Mouse (Mus musculus): ENCODE results near the gene Veph1.
"Not testable (repeated sequence)": the region's sequence is repeated elsewhere in the genome, so short reads cannot be mapped to it uniquely, and the experiment has no call there.

The Veph1 gene

GRCm38 (mm10) chr3:66296545-66296944, at the start of gene Veph1:
Gene Veph1 (minus strand): TSS chr3:66296837.
- DNase-seq (ENCODE audit: low spot score), result no peak

- DNase-seq (ENCODE audit: low spot score), result no peak
Observed at GRCm38 (mm10) chr3:66340742-66341141, 44.1 kb upstream of the Veph1 start.

- DNase-seq (ENCODE audit: low spot score), result no peak
Observed at GRCm38 (mm10) chr3:66332401-66332729, 35.7 kb upstream of the Veph1 start.

DNA sequence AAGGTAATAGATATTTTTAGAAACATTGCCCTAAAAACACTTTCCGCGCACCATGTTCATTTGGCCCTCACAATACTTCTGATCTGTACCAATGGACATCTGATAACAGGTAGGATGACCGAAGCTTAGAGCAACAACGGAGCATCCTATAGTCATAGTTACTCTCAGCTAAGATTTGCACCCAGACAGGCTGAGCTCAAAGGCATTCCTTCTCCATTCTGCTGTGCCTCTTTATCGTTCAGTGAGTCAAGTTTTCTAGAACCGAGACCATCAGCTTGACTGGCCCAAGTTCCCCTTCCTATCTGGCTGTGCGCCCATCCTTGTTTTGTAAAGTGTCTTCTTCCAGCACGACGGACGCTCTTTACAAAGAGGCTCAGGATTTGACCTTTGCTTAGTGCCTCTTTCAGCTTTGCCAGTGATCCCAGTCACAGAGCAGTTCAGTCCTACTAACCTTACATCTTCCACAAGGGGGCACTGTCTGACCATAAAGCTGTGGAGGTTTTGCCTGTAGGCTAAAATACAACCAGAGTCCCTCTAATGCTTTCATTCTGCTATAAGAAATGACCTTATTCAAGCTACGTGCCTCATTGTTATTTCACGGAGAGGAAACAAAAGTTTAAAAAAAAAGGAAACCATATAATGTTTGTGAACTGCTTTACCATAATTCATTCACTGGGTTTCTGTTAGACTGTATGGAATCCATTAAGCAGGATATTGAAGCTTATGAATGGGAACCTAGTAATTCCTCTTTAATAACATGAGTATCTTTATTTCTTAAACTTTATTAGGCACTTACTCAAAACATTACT, 35.2 kb upstream of the Veph1 start:
- DNase-seq (ENCODE audit: low spot score), result peak; percentile 37

DNA sequence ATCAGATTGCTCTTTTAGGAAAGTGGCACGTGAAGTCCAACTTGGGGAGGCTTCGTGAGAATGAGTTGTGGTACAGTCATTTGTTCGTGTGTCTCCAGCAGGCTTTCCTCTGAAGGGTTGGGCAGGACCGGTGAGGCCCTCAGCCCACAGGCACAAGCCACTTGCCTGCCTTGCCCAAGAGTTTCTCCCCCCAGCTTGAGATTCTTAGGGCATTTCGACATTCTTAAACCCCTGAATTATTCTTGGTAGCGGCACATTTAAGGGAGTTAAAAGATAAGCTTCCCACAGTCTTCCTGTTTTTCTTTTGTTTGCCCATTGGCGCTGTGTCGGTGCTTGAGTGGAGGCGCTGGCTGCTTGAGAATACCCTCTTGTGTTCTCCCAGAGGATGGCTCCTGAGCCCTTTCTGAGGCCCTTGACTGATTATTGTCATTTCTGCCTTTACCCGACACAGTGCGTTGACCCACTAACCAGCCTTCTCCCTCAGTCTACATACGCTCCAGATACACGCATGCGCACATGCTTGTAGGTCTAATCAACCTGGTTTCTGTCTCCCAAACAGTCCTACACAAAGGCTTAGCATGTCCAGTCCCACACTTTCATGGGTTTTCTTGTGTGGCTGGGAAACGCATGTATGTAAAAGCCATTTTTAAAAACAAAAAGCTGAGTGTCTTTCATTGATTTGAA, 34.4 kb upstream of the Veph1 start:
- no peak for DNase-seq (ENCODE audit: low spot score)

DNA sequence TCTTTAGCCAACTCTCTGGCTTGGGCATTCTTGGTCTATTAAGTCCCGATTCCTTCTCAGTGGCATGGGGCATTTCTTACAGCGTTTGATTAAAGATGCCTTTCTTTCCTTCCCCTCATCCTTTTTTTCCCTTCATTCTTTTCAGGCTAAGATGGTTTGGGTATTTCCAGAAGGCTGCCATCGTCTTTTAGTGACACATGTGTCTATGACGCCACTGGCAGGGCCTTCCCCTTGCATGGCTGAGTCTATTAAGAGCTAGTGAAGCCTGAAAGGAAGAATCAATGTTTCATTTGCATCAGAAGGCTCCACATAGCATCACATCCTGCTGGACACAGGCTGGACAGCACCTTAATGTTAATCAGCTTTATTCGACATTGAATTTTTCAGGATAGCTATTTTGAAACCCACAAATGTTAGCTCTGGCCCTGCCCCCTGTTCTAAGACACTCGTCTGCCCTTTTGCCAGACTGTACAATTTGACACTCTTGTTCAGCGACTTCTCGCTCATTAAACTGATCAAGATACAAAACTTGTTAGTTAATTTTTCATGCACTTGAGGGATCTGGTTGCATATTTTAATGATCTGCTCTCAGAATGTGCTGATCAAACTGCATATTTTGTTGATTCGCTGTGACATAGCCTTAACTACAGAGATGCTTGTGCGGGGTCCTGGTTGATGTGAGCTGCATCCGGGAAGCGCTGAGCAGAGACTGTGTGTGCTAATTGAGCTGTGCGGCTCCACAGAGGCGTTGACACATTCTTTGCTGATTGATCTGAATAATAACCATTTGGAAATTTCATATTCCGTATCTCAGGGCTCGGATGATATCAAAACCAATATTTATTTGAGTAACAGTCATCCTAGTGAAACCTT, 29.6 kb upstream of the Veph1 start:
- no peak for DNase-seq (ENCODE audit: low spot score)

DNA sequence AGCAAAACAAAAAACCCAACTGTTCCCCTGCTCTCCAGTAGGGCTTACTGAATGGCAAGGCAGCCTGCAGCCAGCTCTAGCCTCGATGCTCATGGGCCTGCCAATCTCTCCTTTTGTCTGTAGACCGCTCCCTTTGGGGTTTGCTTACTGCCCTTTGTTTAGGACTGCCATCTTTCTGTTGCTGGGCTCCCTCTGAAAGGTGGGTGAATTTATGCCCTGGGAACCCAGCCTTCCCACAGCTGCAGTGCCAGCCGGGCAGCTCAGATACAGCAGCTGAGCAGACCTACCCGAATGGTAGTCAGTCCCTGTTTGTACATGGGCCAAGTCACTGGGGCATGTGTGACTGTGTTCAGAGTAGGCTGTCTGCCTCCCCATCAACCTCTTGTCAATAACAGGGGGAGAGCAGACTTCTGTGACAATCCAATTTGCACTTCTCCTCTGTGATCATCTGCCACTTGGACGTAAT, 28.9 kb upstream of the Veph1 start:
- DNase-seq (ENCODE audit: low spot score), result no peak

DNA sequence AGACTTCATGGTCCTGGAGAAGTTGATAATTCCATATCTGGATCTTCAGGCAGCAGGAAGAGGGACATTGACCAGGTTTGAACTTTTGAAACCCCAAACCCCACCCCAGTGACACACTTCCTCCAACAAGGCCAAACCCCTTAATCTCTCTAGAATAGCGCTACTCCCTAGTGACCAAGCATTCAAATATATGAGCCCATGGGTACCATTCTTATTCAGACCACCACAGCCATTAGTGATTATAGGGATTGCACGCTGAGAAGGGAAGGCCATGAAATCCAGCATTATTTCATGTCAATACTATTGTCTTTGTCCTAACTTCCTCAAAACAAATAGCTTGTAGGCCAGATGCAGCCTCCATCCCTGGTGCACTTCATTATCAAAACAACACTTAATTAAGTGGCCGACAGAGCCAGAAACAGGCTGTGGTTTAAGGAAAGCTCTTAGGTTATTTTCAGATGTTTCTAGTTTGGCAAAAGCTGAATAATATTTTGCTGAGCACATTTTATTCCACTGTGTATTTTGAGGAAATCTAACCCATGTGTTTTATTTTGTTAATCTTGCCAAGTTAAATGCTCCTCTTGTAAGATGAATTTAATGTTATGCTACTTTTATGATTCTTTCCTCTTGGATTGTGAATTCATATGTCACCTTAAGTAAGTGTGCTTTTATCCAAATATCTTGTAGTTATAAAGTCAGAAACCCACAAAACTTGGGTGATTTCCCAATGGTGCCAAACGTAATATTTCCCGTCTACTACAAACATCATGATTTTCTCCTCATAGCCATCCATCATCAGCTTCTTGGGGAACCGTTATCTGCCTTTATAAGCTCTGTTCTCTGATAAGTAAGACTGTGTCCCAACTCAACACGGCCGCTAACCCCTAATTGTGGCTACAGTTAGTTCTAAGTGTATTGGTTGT, 18.4 kb upstream of the Veph1 start:
- DNase-seq (ENCODE audit: low spot score), result no peak

- no peak for DNase-seq (ENCODE audit: low spot score)
Observed at GRCm38 (mm10) chr3:66310586-66310985, 13.9 kb upstream of the Veph1 start.

DNA sequence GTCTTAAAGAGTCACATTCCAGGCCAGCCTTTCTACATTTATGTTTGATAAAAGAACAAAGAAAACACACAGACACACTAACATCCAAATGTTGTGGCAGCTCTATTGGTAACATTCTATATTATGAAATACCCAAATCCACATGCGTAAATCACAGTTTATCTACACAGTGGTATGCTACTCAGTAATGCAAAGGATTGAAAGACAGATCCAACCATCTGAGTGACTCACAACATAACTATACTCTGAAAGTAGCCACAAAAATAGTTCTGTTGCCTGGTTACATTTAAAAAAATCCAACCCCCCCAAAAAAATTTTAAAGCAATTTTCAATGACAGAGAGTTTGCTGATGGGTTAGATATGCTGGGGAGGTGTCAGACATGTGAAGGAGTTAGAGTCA, 12.9 kb upstream of the Veph1 start:
- DNase-seq (ENCODE audit: low spot score), result no peak

GRCm38 (mm10) chr3:66295236-66295635, 1.4 kb downstream of the Veph1 start:
- no peak for DNase-seq (ENCODE audit: low spot score)

DNA sequence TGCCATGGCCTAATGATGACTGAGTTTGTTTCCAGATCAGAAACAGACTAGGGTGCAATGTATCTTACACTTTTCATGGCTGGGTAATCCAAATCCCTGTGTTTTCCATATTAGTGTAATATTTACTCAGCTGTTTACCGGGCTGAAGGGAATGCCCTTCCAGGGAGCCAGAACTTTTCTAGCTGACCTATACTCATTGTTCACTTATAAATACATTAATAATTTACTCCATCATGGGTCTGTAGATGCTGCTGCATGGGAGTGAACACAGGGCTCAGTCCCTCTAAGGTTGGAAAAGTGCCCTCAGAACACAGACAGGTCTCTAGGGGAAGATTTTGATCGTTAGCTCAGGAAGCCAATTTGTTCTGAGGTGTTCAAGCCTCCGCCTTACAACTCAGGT, 1.9 kb downstream of the Veph1 start:
- DNase-seq (ENCODE audit: low spot score), result no peak

- DNase-seq (ENCODE audit: low spot score), result peak; percentile 83
Observed at GRCm38 (mm10) chr3:66292356-66292946, 4.2 kb downstream of the Veph1 start.

DNA sequence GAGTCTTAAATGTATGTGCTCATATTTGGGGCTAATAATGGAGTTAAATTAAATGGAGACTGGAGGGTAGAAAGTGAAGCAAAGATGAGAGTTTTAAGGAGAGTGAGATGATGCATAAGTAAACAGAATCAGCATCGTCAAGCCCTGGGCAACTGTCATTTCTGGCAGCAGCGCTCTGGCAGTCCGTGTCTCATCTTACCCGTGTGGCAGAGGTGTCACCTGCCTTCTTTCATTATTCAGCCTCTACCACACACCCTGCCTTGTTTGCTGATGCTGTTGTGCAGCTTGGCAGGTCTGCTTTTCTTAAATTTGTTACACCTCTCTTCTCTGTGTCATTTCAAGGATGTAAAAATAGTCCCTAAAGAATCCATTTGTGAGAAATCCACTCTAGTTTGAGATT, 33.4 kb downstream of the Veph1 start:
- DNase-seq (ENCODE audit: low spot score), result no peak

DNA sequence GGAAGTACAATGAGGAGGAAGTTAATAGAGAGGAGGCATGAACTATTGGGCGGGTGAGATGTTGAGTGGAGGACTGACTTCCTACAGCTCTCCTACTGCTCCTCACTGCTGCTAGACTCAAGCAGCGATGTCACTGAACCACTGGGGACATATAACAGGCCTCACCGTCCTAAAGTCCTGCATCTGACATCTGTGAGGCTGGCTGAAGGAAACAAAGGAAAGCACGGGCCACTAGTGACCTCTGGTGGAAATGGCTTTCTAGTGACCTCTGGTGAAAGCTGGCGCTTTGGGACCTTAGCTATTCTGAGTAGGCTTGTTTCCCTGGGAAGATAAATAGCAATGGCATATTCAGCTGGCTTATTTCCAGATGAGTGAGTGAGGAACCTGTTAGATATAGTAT, 34.3 kb downstream of the Veph1 start:
- DNase-seq (ENCODE audit: low spot score), result peak; percentile 5

DNA sequence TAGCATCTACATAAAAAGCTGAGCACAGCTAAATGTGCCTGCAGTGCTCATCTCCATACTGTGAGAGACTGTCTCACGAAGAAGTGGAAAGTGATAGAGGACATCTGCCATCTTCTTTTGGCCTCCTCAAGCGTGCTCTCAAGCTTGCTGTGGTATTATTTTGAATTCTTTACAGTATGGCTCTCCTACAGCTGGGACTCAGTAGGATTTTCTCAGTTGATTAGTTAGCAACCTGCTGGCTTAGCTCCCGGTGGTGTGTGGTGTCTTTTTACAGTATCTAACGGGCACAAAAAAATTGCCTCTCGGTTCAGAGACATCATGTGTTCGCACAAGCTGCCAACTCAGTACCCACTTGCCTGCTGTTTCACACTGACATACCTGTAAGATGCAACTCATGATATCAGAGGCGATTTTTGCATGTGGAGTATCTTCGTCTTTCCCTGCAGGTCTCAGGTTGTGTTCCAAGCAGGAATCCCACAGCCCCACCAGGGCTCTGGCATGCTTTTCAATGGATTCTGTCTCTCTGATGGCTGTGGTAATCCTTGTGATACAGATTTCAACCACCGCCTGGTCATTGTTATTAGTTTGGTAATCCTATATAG, 42.0 kb downstream of the Veph1 start:
- no peak for DNase-seq (ENCODE audit: low spot score)

- no peak for DNase-seq (ENCODE audit: low spot score)
Observed at GRCm38 (mm10) chr3:66251842-66252241, 44.8 kb downstream of the Veph1 start.

DNA sequence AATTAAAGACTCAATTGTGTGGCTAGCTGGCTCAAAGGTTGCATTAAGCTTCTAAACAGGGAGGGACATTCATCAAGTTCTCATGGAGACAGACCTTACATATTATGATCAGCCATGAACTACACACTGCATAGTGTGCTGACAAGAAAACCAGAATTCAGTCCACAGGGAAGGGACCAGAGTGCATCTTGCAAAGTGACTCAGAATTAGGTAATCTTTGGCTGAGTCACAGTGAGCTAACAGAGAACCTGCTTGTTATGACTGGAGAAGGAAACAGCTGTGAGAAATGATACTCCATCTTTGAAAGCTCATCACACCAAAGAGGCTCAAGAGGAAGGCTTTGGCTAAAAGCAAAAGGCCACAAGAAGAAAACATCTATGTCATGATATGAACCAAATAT, 56.2 kb downstream of the Veph1 start:
- no peak for DNase-seq (ENCODE audit: low spot score)

DNA sequence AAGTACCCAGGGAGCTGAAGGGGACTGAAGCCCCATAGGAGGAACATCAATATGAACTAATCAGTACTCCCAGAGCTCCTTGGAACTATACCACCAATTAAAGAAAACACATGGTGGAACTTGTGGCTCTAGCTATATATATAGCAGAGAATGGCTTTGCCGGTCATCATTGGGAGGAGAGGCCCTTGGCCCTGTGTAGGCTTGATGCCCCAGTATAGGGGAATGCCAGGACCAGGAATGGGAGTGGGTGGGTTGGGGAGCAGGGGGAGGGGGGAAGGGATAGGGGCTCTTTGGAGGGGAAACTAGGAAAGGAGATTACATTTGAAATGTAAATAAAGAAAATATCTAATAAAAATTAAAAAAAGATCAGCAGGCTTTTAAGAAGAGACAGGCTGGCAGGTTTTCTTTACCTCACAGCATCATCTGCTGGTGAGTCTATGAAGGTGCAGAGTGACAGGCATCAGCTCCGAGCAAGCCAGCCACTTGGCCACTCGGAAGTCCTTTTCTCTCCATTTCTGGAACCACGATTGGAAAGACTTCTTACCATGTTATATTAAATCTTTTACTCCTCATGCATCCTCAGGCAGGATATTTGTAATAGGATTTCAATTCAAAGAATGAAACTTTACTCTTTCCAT, 60.3 kb downstream of the Veph1 start:
- DNase-seq (ENCODE audit: low spot score), result not testable (repeated sequence)

- DNase-seq (ENCODE audit: low spot score), result no peak
Observed at GRCm38 (mm10) chr3:66224931-66225537, 71.6 kb downstream of the Veph1 start.
